Mouse (Mus musculus) C2C12 (cell line): ENCODE measurements at regions not wholly inside any gene's neighbourhood (a gene's known extent, or its start where the extent isn't known, plus 50 kb on each side); places are given as distances from the start of the nearest gene placed in this dataset.

Experiments used
- H3K27me3 ChIP-seq: one replicate; pipeline ENCODE4 v1.6.1; 2011; ENCODE audit not compliant: control insufficient read depth, insufficient read depth, insufficient read length
- H3K36me3 ChIP-seq: one replicate; pipeline ENCODE4 v1.6.1; 2011; ENCODE audit not compliant: control insufficient read depth, insufficient read depth
- H3K4me3 ChIP-seq: one replicate; pipeline ENCODE4 v1.5.1; 2011; ENCODE audit warnings: mild to moderate bottlenecking, control low read depth; ENCODE audit not compliant: poor library complexity, insufficient read depth, severe bottlenecking
- H3K79me2 ChIP-seq: one replicate; pipeline ENCODE4 v1.6.1; 2011; ENCODE audit not compliant: control insufficient read depth, insufficient read depth
- H3K79me3 ChIP-seq: one replicate; pipeline ENCODE4 v1.6.1; 2011; ENCODE audit warnings: low read depth, control low read depth
- H3ac ChIP-seq: one replicate; pipeline ENCODE3; 2011; ENCODE audit warnings: low read depth; ENCODE audit not compliant: control insufficient read depth, insufficient read length
- CEBPB ChIP-seq: IDR thresholded peaks from one replicate; pipeline ENCODE4 v1.6.1; 2011; ENCODE audit warnings: low read depth, mild to moderate bottlenecking, control low read depth, moderate library complexity
- CTCF ChIP-seq: IDR thresholded peaks from one replicate; pipeline ENCODE4 v1.5.1; 2011; ENCODE audit not compliant: control insufficient read depth, insufficient read depth, insufficient read length
- FOSL1 ChIP-seq: IDR thresholded peaks from one replicate; pipeline ENCODE4 v1.8.0; 2011; ENCODE audit warnings: mild to moderate bottlenecking, low read length; ENCODE audit not compliant: poor library complexity, insufficient read depth, severe bottlenecking
- MAX ChIP-seq: IDR thresholded peaks from one replicate; pipeline ENCODE4 v1.6.1; 2011; ENCODE audit warnings: mild to moderate bottlenecking, control low read depth
- MYOD1 ChIP-seq: IDR thresholded peaks from one replicate; pipeline ENCODE4 v1.6.1; 2011; ENCODE audit warnings: low read depth; ENCODE audit not compliant: control insufficient read depth, insufficient read length
- MYOG ChIP-seq: IDR thresholded peaks from one replicate; pipeline ENCODE4 v1.6.1; 2011; ENCODE audit not compliant: control insufficient read depth, insufficient read length; ENCODE audit errors: extremely low read depth
- USF1 ChIP-seq: IDR thresholded peaks from one replicate; pipeline ENCODE4 v1.6.1; 2011; ENCODE audit warnings: low read depth, mild to moderate bottlenecking, control low read depth, moderate library complexity

DNA sequence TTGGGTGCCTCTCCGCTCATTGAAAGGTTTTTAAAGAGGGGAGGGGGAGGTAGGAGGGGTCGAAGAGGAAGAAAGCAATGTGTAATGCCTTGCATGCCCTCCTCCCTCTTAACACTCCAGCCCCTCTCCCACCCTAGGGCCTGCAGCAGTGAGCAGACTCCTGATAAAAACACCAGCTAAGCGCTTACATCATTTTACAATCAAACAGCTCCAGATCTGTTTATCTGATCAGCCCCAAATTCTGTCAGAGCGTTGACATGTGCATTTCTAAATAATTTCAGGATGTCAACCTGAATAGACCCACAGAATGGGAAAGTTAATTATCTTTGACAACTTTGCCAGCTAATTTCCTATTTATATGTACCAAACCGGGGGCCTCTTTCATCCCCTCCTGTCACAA, 189.4 kb upstream of the Dynlrb2 start:
- H3K79me2 ChIP-seq = no peaks in the 10 kb centered on the region
- no peaks in the 10 kb centered on the region for H3K36me3 ChIP-seq
- TF ChIP-seq CTCF (no peak), FOSL1 (no peak), MYOD1 (no peak), CEBPB (no peak), MYOG (no peak), USF1 (no peak), MAX (no peak)
- H3K79me3 ChIP-seq = no peaks in the 10 kb centered on the region
- H3ac ChIP-seq = no peak overlapping the region
- no peaks in the 10 kb centered on the region for H3K27me3 ChIP-seq
- no peak overlapping the region for H3K4me3 ChIP-seq

GRCm38 (mm10) chr8:116314429-116315092, 190.2 kb upstream of the Dynlrb2 start:
- Histone ChIP-seq H3K27me3 (no peaks in the 10 kb centered on the region), H3K4me3 (no peak overlapping the region), H3ac (no peak overlapping the region), H3K36me3 (no peaks in the 10 kb centered on the region), H3K79me3 (no peaks in the 10 kb centered on the region), H3K79me2 (no peaks in the 10 kb centered on the region)
- no peak for TF ChIP-seq MAX
- TF ChIP-seq CEBPB = no peak
- TF ChIP-seq CTCF = no peak
- no peak for TF ChIP-seq FOSL1
- TF ChIP-seq MYOG = no peak
- no peak for TF ChIP-seq MYOD1
- no peak for TF ChIP-seq USF1

GRCm38 (mm10) chr8:116298891-116299290, 205.9 kb upstream of the Dynlrb2 start:
- Histone ChIP-seq H3K79me3 (no peaks in the 10 kb centered on the region), H3K79me2 (no peaks in the 10 kb centered on the region), H3K36me3 (no peaks in the 10 kb centered on the region), H3K27me3 (no peaks in the 10 kb centered on the region), H3K4me3 (no peak overlapping the region), H3ac (no peak overlapping the region)
- TF ChIP-seq CTCF = no peak

- Histone ChIP-seq H3K4me3 (no peak overlapping the region), H3K36me3 (no peaks in the 10 kb centered on the region), H3ac (no peak overlapping the region), H3K79me3 (no peaks in the 10 kb centered on the region), H3K79me2 (no peaks in the 10 kb centered on the region), H3K27me3 (no peaks in the 10 kb centered on the region)
- TF ChIP-seq FOSL1 (no peak), MYOD1 (no peak), CTCF (no peak), CEBPB (no peak), MYOG (no peak), USF1 (no peak), MAX (no peak)
Measured at GRCm38 (mm10) chr8:116290671-116291245, 214.0 kb upstream of the Dynlrb2 start.

DNA sequence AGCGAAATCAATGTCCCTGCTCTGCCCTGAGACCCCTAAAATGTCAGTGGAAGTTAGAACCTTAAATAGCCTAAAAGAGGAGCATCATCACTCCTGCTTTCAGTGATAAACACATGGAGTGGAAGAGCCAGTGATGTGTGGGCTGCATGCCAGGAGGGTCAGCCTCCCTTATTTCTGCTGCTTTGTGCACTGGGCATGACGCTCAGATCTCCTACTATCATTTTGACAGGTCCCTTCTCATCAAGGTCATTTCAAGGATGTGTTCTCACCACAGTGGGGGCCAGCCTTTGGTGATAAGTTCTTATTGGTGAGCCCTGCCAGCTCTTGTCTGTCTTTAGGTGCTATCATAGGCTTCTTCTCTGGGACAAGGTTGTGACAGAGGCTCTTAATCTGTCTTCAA, 215.5 kb upstream of the Dynlrb2 start:
- no peaks in the 10 kb centered on the region for H3K79me3 ChIP-seq

More for the DNA sequence above, 215.5 kb upstream of the Dynlrb2 start:
- no peak for TF ChIP-seq USF1
- no peak for TF ChIP-seq MYOG
- TF ChIP-seq FOSL1 = no peak
- no peak for TF ChIP-seq MAX
- no peak for TF ChIP-seq CTCF
- no peak for TF ChIP-seq CEBPB
- no peak for TF ChIP-seq MYOD1
- Histone ChIP-seq H3K27me3 (no peaks in the 10 kb centered on the region), H3K79me2 (no peaks in the 10 kb centered on the region), H3ac (no peak overlapping the region), H3K4me3 (no peak overlapping the region), H3K36me3 (no peaks in the 10 kb centered on the region)
